Mouse (Mus musculus) ES-Bruce4 (cell line): ENCODE data around the gene Mrpl16. TPM values are rescaled to one million over a fixed set of nuclear protein-coding genes. Genes with fewer than 3 reads are reported as not detected.

ENCODE experiments used
- H3K27ac ChIP-seq: 2 replicates; pipeline ENCODE4 v1.5.1; 2012; ENCODE audit warnings: low read length, inconsistent platforms; ENCODE audit not compliant: insufficient read depth
- H3K27me3 ChIP-seq: 2 replicates; pipeline ENCODE4 v1.6.1; 2012; ENCODE audit warnings: mild to moderate bottlenecking, low read length, inconsistent platforms; ENCODE audit not compliant: control insufficient read depth, poor library complexity, insufficient read depth, severe bottlenecking
- H3K36me3 ChIP-seq: 2 replicates; pipeline ENCODE4 v1.6.1; 2012; ENCODE audit warnings: inconsistent platforms, mild to moderate bottlenecking, low read length, moderate library complexity; ENCODE audit not compliant: control insufficient read depth, poor library complexity, insufficient read depth, severe bottlenecking
- H3K4me1 ChIP-seq: one replicate; pipeline ENCODE4 v1.8.1; 2011; ENCODE audit warnings: low read length; ENCODE audit not compliant: control insufficient read depth, insufficient read depth
- H3K4me3 ChIP-seq: 2 replicates; pipeline ENCODE4 v1.5.1; 2011; ENCODE audit warnings: low read depth, mild to moderate bottlenecking, low read length
- H3K9ac ChIP-seq: 2 replicates; pipeline ENCODE4 v1.6.1; 2012; ENCODE audit warnings: low read depth, mild to moderate bottlenecking, inconsistent platforms; ENCODE audit not compliant: poor library complexity, severe bottlenecking
- H3K9me3 ChIP-seq: replicated peaks from 2 replicates; pipeline ENCODE4 v1.6.1; 2012; ENCODE audit warnings: mild to moderate bottlenecking, low read length, inconsistent platforms; ENCODE audit not compliant: control insufficient read depth, poor library complexity, insufficient read depth, severe bottlenecking
- CTCF ChIP-seq: IDR thresholded peaks from one replicate; pipeline ENCODE4 v1.8.1; 2011; ENCODE audit warnings: low read depth, low read length
- EP300 ChIP-seq: IDR thresholded peaks from 2 replicates; pipeline ENCODE4 v1.6.1; 2011; ENCODE audit warnings: low read depth, low read length; ENCODE audit not compliant: insufficient read depth
- POLR2A ChIP-seq: IDR thresholded peaks from one replicate; pipeline ENCODE4 v1.8.1; 2011; ENCODE audit warnings: low read length; ENCODE audit not compliant: insufficient read depth
- polyA plus RNA-seq: library from polyadenylated mRNA; stranded (reverse); fragments of >200 nt; gene quantifications from 2 replicates; pipeline ENCODE4 v1.2.4, GENCODE M21; 2011; ENCODE audit warnings: low read depth; ENCODE audit not compliant: missing spikeins, insufficient read depth, insufficient read length

Mrpl16 gene
- polyA plus RNA-seq, 1 experiment, result 46.5 TPM

GRCm38 (mm10) chr19:11820211-11820610 is 50.0 kb downstream of the Mrpl16 start:
- Histone ChIP-seq H3K9ac (peak overlapping the region; percentile 29; the same call in 1 of the 2 replicates), H3K4me3 (no peak overlapping the region)

GRCm38 (mm10) chr19:11823346-11824065 is 53.3 kb downstream of the Mrpl16 start:
- H3K4me3 ChIP-seq, result no peak overlapping the region
- H3K9ac ChIP-seq, result no peak overlapping the region
- no peak for TF ChIP-seq POLR2A
- TF ChIP-seq CTCF, result no peak
- no peak for TF ChIP-seq EP300
- peak overlapping the region; percentile 89 for H3K27ac ChIP-seq
- H3K36me3 ChIP-seq, result no peaks in the 10 kb centered on the region
- H3K4me1 ChIP-seq, result peaks cover 5% of the 10 kb centered on the region
- no peaks in the 10 kb centered on the region for H3K27me3 ChIP-seq
- no peaks in the 10 kb centered on the region for H3K9me3 ChIP-seq

More at GRCm38 (mm10) chr19:11820211-11820610, 50.0 kb downstream of the Mrpl16 start:
- TF ChIP-seq CTCF (peak; percentile 53), EP300 (no peak), POLR2A (no peak)
- peak overlapping the region; percentile 59 for H3K27ac ChIP-seq
- H3K9me3 ChIP-seq, result no peaks in the 10 kb centered on the region
- H3K27me3 ChIP-seq, result no peaks in the 10 kb centered on the region
- H3K36me3 ChIP-seq, result no peaks in the 10 kb centered on the region
- H3K4me1 ChIP-seq, result peaks cover 6% of the 10 kb centered on the region

Other genes starting within 250 kb of the Mrpl16 start
- gene Ms4a4d, start 233.6 kb upstream of the Mrpl16 start, polyA plus RNA-seq, result 6.8 and 9.0 TPM in 2 replicates
- gene Ms4a6d, start 165.5 kb upstream of the Mrpl16 start, polyA plus RNA-seq, result not detected in 2 replicates
- not detected in 2 replicates for gene Ms4a2, start 146.7 kb upstream of the Mrpl16 start, polyA plus RNA-seq
- not detected in 2 replicates for gene Ms4a3, start 129.5 kb upstream of the Mrpl16 start, polyA plus RNA-seq
- gene Oosp2, start 109.8 kb upstream of the Mrpl16 start, polyA plus RNA-seq, result not detected in 2 replicates
- not detected in 2 replicates for gene Oosp1, start 79.2 kb upstream of the Mrpl16 start, polyA plus RNA-seq
- not detected in 2 replicates for gene Oosp3, start 73.3 kb upstream of the Mrpl16 start, polyA plus RNA-seq
- gene Gif, start 22.8 kb upstream of the Mrpl16 start, polyA plus RNA-seq, result not detected in 2 replicates
- 109 and 112 TPM in 2 replicates for gene Stx3, start 49.0 kb downstream of the Mrpl16 start, polyA plus RNA-seq
- gene Olfr1417, start 68.8 kb downstream of the Mrpl16 start, polyA plus RNA-seq, result not detected in 2 replicates
- not detected in 2 replicates for gene Olfr1418, start 90.7 kb downstream of the Mrpl16 start, polyA plus RNA-seq
- gene Olfr1419, start 104.7 kb downstream of the Mrpl16 start, polyA plus RNA-seq, result not detected in 2 replicates
- gene Olfr1420, start 116.2 kb downstream of the Mrpl16 start, polyA plus RNA-seq, result not detected in 2 replicates
- 42.2 and 42.6 TPM in 2 replicates for gene Patl1, start 142.0 kb downstream of the Mrpl16 start, polyA plus RNA-seq
- 28.3 and 31.5 TPM in 2 replicates for gene Osbp, start 195.6 kb downstream of the Mrpl16 start, polyA plus RNA-seq